Mouse (Mus musculus) layer of hippocampus, adult 11-12 months (tissue): ENCODE measurements at regions not wholly inside any gene's neighbourhood (a gene's known extent, or its start where the extent isn't known, plus 50 kb on each side); places are given as distances from the start of the nearest gene placed in this dataset.
A peak's percentile ranks its signal among the peaks of the same experiment; 100 is the strongest.
"Not testable (repeated sequence)": the region's sequence is repeated elsewhere in the genome, so short reads cannot be mapped to it uniquely, and the experiment has no call there.

Experiments
- DNase-seq: peaks from one replicate; pipeline ENCODE4 v3.0.0; 2022; ENCODE audit warnings: low spot score

- DNase-seq, result no peak
These were observed 584.8 kb upstream of the Pfkp start for GRCm38 (mm10) chr13:7233399-7233798.

DNA sequence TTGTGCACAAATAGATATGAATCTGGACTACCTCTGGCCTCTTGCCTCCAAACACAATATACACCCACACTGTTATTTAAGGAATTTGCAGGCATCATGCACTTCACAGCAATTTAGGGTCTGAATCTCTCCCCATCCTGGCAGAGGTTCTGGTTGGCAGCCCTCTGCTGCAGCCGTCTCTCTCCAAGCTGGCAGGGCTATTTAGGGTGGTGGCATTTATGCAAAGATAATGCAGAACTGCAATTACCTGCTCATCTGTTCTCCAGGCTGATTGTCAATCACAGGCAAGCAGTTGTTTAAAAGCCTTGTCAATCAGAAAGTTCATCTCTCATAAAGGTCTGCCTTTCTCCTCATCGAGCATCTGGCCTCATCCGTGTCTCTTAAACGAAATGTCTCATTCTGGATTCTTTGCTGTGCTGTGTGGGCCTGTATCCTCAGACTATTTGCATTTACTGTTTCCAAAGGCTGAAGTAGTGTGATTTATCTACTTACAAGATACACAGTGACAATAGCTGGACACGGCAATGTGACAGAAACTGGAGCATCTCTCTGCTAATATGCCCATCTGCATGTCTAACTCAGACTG lies 558.1 kb upstream of the Pfkp start:
- DNase-seq, result peak; percentile 6

GRCm38 (mm10) chr13:7195990-7196389 lies 547.4 kb upstream of the Pfkp start:
- DNase-seq, result no peak

- no peak for DNase-seq
These were observed 533.7 kb upstream of the Pfkp start for GRCm38 (mm10) chr13:7182216-7182751.

- no peak for DNase-seq
These were observed 527.1 kb upstream of the Pfkp start for GRCm38 (mm10) chr13:7175561-7176160.

- DNase-seq, result not testable (repeated sequence)
These were observed 521.5 kb upstream of the Pfkp start for GRCm38 (mm10) chr13:7170035-7170434.

DNA sequence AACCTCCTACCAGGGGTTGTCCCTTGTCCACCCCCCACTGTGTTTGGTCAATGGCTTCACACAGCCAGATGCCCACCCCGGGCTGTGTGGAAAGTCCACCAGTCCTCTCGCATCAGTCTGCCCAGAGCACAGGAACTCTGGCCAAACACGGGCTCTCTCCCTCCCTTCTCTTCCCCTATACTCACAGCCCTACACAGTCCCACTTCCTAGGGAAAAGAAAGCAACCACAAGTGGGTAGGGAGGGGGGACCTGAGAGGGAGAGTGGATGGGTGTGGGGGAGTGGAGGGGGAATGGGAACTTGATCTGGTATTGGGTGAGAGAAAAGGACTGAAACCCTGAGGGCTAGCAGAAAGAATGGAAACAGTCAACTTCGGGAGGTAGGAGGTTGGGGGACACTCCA lies 497.8 kb upstream of the Pfkp start:
- no peak for DNase-seq

GRCm38 (mm10) chr13:7110572-7110971 lies 462.0 kb upstream of the Pfkp start:
- DNase-seq, result no peak

DNA sequence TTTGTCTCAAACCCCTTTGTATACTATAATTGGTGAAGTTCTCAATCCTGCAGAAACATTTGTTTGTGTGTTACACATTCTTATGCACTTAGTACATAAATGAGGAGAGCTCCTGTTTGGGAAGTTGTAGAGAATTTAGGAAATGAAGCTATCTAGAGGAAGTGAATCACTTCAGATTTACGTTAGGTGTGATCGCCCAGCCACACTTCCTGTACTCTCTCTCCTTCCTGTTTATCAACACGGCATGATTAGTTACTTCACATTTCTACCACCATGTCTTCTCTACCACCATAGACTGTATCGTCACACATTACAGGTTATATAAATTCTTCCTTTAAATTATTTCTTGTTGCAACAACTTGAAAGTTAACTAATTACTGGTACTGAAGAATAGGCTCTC lies 454.7 kb upstream of the Pfkp start:
- no peak for DNase-seq

GRCm38 (mm10) chr13:7093072-7093649 lies 444.6 kb upstream of the Pfkp start:
- DNase-seq, result no peak

DNA sequence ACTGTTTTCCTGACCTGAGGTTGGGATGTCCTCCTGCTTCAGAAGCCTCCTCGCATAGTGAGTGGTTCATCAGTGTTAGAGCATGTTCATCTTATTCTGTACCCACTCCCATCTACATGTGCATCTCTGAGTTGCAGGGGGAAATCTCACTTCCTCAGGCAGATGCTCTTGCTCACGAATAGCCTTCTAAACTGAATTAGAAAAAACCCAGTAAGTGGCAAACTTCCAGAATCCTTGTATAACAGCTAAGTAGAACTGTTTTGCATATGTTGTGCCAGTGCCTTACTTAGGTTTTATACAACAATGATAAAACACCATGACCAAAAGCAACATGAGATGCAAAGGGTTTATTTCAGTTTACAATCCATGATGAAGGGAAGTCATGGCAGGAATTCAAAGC lies 442.3 kb upstream of the Pfkp start:
- DNase-seq, result no peak

- no peak for DNase-seq
These were observed 417.6 kb upstream of the Pfkp start for GRCm38 (mm10) chr13:7066211-7066610.

GRCm38 (mm10) chr13:7063717-7064116 lies 415.1 kb upstream of the Pfkp start:
- no peak for DNase-seq

DNA sequence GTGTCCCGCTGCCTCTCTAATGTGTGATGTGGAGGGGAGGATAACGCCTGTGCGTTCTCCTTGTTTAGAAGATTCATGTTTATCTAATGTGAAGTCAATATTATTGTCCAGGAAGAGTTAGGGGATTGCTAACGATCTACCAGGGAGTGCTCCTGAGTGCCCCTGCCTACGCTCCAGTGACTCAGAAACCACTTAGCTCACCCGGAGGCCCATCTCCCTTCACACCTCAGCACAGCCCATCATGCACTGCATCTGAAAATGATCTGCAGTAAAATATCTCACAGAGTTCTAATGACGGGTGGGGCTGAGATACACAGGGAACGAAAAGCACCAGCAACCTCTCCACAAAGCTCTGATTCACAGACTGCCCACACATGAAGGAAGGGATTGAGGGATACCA lies 409.0 kb upstream of the Pfkp start:
- DNase-seq, result no peak
